Mouse (Mus musculus) T-cell, adult 66 days (primary cell): Measurements from ENCODE around the gene Dusp1. TPM values are rescaled to one million over a fixed set of nuclear protein-coding genes. Genes with fewer than 3 reads are reported as not detected.

Experiments
- total RNA-seq, 2 experiments: library from RNA; stranded (reverse); gene quantifications; 3 replicates in 1 of 2; 4 replicates in 1 of 2; pipeline ENCODE4 v1.2.4; 2023

The Dusp1 gene
- 100 to 1,000 TPM; 352 to 396 TPM for total RNA-seq

DNA sequence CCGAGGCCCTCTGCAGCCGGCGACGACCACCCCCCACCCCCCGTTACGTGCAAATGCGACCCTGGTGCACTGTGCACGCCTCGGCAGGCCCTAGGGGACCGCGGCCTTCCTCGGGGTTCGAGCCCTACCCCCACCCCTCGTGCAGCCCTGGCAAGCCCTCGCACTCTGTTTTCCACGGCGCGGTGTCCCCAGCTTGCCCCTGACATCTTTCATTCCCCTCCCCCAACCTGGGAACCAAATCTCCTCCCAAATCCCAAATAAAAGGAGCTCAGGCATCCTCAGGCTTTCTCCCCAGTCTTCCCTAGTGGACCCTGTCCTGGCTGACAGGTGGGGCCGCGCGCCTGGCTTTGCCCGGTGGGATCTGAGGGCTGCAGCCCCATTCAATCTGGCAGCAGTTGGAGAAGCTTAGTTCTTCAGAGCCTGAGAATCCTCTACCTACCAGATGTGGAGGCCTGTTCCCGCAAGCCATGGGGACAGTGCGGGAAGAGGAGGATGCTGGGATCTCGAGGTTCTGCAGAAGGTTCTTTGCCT, at the start of gene Dusp1:
TSS of gene Dusp1 (minus strand) at position 478 of the 531 bp plus-strand sequence.

GRCm38 (mm10) chr17:26561290-26561640, 663 bp downstream of the Dusp1 start, which contains the start of gene Ergic1:
Ergic1 (plus strand) TSS chr17:26561489.

Other genes starting within 250 kb of the Dusp1 start
- under 1 TPM; 0.33 to 0.44 TPM for gene Neurl1b, start 147.3 kb downstream of the Dusp1 start, total RNA-seq
- 10 to 100 TPM; 34.9 to 36.1 TPM for gene Ergic1, start 639 bp downstream of the Dusp1 start, total RNA-seq
- gene Atp6v0e, start 101.1 kb upstream of the Dusp1 start, total RNA-seq: 10 to 100 TPM; 85.6 to 87.4 TPM
- 10 to 100 TPM; 87.8 to 92.6 TPM for gene Crebrf, start 153.5 kb upstream of the Dusp1 start, total RNA-seq
- gene Bnip1, start 218.9 kb upstream of the Dusp1 start, total RNA-seq: 10 to 100 TPM; 32.1 to 35.7 TPM